Mouse (Mus musculus) forebrain, embryonic 11.5 days (tissue): ENCODE data around the gene Amn1. TPM values are rescaled to one million over a fixed set of nuclear protein-coding genes. Genes with fewer than 3 reads are reported as not detected.

Experiments
- ATAC-seq: fragments of 200-750 bp; cut with Nextera tagmentation; replicated peaks from 2 replicates; pipeline ENCODE4 v1.8.0; 2017; ENCODE audit warnings: moderate TSS enrichment; ENCODE audit not compliant: low FRiP score
- DNase-seq: peaks from one replicate; pipeline ENCODE4 v3.0.0-alpha.2; 2017; ENCODE audit warnings: low spot score
- H3K27ac ChIP-seq: fragments of 300-500 bp; sonication (generic); 2 replicates; pipeline ENCODE4 v1.5.1; 2014; ENCODE audit warnings: low read depth, low read length
- H3K27me3 ChIP-seq: fragments of 300-500 bp; sonication (generic); 2 replicates; pipeline ENCODE4 v1.6.1; 2014; ENCODE audit warnings: mild to moderate bottlenecking, low read length, mixed read lengths; ENCODE audit not compliant: control insufficient read depth, insufficient read depth
- H3K36me3 ChIP-seq: fragments of 300-500 bp; sonication (generic); 2 replicates; pipeline ENCODE4 v1.6.1; 2014; ENCODE audit warnings: mild to moderate bottlenecking, low read length, moderate library complexity, mixed read lengths; ENCODE audit not compliant: control insufficient read depth, insufficient read depth
- H3K4me1 ChIP-seq: fragments of 300-500 bp; sonication (generic); replicated peaks from 2 replicates; pipeline ENCODE4 v1.6.1; 2014; ENCODE audit warnings: low read length, mixed read lengths; ENCODE audit not compliant: control insufficient read depth, insufficient read depth
- H3K4me2 ChIP-seq: fragments of 300-500 bp; sonication (generic); 2 replicates; pipeline ENCODE4 v1.6.1; 2014; ENCODE audit warnings: low read depth, mild to moderate bottlenecking, low read length, moderate library complexity, mixed read lengths; ENCODE audit not compliant: severe bottlenecking
- H3K4me3 ChIP-seq: fragments of 300-500 bp; sonication (generic); 2 replicates; pipeline ENCODE4 v1.5.1; 2014; ENCODE audit warnings: low read depth, low read length
- H3K9ac ChIP-seq: fragments of 300-500 bp; sonication (generic); 2 replicates; pipeline ENCODE4 v1.6.1; 2014; ENCODE audit warnings: low read length
- H3K9me3 ChIP-seq: fragments of 300-500 bp; sonication (generic); 2 replicates; pipeline ENCODE4 v1.6.1; 2016; ENCODE audit warnings: low read length, mixed read lengths; ENCODE audit not compliant: control insufficient read depth
- WGBS: fragments of 180-500 bp; shearing (Covaris S2); extraction: QIAGEN DNeasy Blood & Tissue Kit; methylation state at CpG from one replicate; pipeline ENCODE4 v1.1.7; 2014; 5-methylcytosine and 5-hydroxymethylcytosine counted together
- polyA plus RNA-seq: library from polyadenylated mRNA; unstranded; fragments of >200 nt; fragmentation: Nextera tagmentation; extraction: Ambion mirVana; gene quantifications from 2 replicates; pipeline ENCODE4 v1.2.1, GENCODE M21; 2014

The Amn1 gene
- polyA plus RNA-seq, 1 experiment from 2014 or later: 62.9 TPM

DNA sequence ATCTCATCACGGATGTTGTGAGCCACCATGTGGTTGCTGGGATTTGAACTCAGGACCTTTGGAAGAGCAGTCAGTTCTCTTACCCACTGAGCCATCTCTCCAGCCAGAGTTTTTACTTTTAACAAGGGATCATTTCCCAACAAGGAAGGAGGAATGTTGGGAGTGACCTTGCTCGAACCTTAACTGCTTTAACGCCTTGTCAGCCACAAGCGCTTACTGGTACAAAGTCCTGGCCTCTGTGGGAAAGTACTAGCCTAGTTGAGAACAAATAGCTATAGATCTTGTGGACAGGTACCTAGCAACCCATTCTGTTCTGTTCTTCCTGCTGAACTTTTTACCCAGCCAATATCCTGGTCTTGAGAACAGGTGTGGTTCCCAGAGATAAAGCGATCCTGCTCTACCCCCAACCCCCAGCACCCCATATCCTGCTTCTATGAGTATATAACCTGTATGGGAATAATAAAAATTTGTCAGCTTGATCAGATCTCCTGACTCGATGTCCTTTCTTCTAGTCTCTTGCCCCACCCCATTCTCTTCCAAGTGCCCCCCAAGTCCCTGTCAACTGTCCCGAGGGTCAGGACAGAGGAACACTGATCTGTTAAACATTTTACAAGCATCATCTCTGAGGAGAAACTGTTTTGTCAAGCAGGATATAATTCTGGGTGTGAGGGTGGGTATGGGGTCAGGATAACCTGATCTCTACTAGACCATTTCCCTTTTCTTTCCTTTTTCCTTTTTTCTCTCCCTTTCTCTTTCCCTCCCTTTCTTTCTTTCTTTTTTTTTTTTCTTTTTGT lies 39.9 kb downstream of the Amn1 start:
- H3K9me3 ChIP-seq: no peaks in the 10 kb centered on the region
- no peaks in the 10 kb centered on the region for H3K4me1 ChIP-seq
- DNase-seq (no peak), ATAC-seq (no peak)
- H3K27ac ChIP-seq: no peak overlapping the region
- H3K9ac ChIP-seq: no peak overlapping the region
- WGBS: 90% methylated on average over 7 of the region's 7 CpGs
- H3K36me3 ChIP-seq: no peaks in the 10 kb centered on the region
- H3K4me3 ChIP-seq: no peak overlapping the region
- H3K27me3 ChIP-seq: no peaks in the 10 kb centered on the region
- H3K4me2 ChIP-seq: no peak overlapping the region

DNA sequence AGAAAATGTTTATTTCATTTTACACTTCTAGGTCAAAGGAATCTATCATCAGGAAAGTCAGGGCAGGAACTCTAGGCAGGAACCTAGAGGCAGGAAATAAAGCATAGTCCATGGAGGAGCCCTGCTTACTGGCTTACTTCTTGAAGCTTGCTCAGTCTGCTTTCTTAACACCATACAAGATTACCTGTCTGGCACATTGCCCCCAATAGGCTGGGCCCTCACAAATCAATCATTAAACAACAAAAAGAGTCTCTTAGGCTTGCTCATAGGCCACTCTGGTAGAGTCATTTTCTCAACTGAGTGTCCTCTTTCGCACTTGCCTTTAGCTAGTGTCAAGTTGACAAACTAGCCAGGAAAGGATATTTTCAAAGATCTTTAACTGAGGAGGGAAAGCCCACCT lies 43.4 kb downstream of the Amn1 start:
- no peaks in the 10 kb centered on the region for H3K9me3 ChIP-seq
- H3K36me3 ChIP-seq: no peaks in the 10 kb centered on the region
- no peak overlapping the region for H3K9ac ChIP-seq
- H3K4me1 ChIP-seq: no peaks in the 10 kb centered on the region; the same call in 1 of the 2 replicates
- WGBS: 95% methylated on average over 1 of the region's 1 CpGs
- H3K4me2 ChIP-seq: no peak overlapping the region
- ATAC-seq (no peak), DNase-seq (no peak)
- H3K27me3 ChIP-seq: no peaks in the 10 kb centered on the region
- no peak overlapping the region for H3K27ac ChIP-seq
- no peak overlapping the region for H3K4me3 ChIP-seq

DNA sequence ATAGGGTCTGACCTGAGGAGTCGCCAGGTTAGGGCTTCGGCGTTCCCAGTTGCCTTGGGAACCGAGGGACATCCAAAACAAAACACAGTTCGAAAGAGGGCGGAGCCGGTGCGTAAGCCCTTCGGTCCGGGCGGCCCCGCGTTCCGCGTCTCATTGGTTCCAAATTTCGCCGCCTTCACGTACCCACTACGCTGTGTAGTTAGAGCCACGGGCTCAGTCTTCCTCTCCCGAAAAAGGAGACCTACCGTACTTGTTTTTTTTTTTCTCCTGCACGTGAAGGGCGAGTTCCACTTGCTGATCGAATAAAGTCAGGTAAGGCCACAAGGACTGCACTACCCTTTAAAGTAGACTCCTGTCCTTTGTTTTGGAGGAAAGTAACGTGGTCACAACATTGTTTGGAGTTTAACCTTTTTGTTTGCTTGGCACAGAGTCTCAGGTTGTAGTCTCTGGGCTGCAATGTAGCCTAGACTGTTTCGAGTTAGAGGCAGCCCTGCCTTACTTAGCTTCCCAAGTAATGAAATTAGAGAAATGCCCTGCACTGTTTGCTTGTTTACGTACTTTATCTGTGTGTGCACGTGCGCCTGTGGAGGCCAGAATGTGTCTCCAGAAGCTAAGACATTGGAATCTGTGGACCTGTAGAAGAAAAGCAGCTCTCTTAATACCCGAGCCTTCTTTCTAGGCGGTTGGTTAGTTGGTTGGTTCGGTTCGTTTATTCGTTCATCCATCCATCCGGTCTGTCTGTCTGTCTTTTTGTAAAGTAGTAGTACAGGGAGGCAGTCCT lies 46.9 kb downstream of the Amn1 start:
- 6% methylated on average over 36 of the region's 36 CpGs for WGBS
- no peaks in the 10 kb centered on the region for H3K9me3 ChIP-seq
- no peak overlapping the region for H3K27ac ChIP-seq
- DNase-seq: peak; percentile 90
- peak overlapping the region; percentile 75 for H3K9ac ChIP-seq
- peak; percentile 94 for ATAC-seq
- H3K4me3 ChIP-seq: peak overlapping the region; percentile 47
- no peaks in the 10 kb centered on the region for H3K27me3 ChIP-seq
- peak overlapping the region; percentile 71 for H3K4me2 ChIP-seq
- H3K36me3 ChIP-seq: no peaks in the 10 kb centered on the region
- H3K4me1 ChIP-seq: no peaks in the 10 kb centered on the region; the same call in 1 of the 2 replicates

DNA sequence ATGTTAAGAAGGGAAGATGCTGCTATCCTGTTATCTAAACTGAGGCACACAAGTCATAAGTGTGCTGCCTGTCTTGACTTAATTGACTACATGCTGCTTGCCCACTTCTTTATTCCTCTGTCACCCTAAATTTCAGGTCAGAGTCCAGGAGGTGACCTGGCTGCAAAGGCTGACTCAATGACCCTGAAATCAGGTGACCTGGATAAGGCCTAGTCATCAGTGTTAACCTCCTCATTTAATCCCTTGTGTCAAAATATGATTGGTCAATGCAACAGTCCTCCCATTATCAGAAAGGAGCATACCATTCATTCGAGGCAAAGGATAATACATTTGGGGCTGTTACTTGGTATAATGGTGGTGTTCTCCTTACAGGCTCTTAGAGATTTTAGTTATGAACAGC lies 49.0 kb downstream of the Amn1 start, which contains the start of gene Etfbkmt:
Gene Etfbkmt (plus strand): TSS at position 379 of the 400 bp plus-strand sequence.
- Histone ChIP-seq H3K27me3 (no peaks in the 10 kb centered on the region), H3K27ac (no peak within 1 kb of the TSS), H3K9ac (no peak within 1 kb of the TSS), H3K4me3 (no peak within 1 kb of the TSS), H3K9me3 (no peaks in the 10 kb centered on the region), H3K4me1 (no peaks in the 10 kb centered on the region; the same call in 1 of the 2 replicates), H3K4me2 (no peak within 1 kb of the TSS), H3K36me3 (no peaks in the 10 kb centered on the region)
- DNase-seq (no peak), ATAC-seq (no peak)
- WGBS: 79% methylated on average over 1 of the region's 1 CpGs

DNA sequence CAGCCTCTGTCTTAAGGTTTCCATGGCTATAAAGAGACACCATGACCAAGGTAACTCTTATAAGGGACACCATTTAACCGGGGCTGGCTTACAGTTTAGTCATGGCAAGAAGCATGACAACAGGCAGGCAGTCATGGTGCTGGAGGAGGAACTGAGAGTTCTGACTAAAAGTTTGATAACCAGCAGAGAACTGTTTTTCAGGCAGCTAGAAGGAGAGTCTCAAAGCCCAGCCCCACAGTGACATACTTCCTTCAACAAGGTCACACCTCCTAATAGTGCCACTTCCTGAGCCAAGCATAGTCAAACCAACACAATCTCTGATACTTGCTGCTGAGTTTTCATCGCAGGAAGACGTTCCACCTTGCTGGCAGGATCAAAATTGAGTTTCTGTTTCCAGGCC lies 49.5 kb downstream of the Amn1 start:
- no peaks in the 10 kb centered on the region for H3K27me3 ChIP-seq
- H3K4me1 ChIP-seq: peaks cover 2% of the 10 kb centered on the region; the same call in 1 of the 2 replicates
- H3K36me3 ChIP-seq: no peaks in the 10 kb centered on the region
- H3K9ac ChIP-seq: no peak overlapping the region
- H3K4me3 ChIP-seq: no peak overlapping the region
- no peaks in the 10 kb centered on the region for H3K9me3 ChIP-seq
- no peak for ATAC-seq
- no peak overlapping the region for H3K27ac ChIP-seq
- DNase-seq: no peak
- WGBS: 89% methylated on average over 3 of the region's 3 CpGs
- no peak overlapping the region for H3K4me2 ChIP-seq

DNA sequence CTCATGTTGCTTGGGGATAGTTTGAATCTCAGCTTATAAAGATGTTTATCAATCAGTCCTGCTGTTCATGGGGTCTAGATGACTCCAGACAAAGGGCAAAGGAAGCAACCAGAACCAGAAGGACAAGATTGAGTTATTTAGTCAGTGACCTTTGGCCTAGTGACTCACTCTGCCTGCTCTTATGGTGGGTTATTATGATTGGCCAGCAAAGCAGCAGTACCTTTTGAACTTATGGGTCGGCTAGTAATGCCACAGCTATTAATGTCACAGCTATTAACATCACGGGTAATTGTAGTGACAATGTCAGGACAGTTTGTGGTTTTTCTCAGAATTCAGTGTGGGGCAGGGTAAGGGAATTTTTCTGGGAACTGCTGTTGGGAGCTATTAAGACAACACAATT lies 50.6 kb downstream of the Amn1 start:
- WGBS: 84% methylated on average over 2 of the region's 2 CpGs
- no peaks in the 10 kb centered on the region for H3K36me3 ChIP-seq
- ATAC-seq (no peak), DNase-seq (no peak)
- H3K9ac ChIP-seq: no peak overlapping the region
- no peak overlapping the region for H3K27ac ChIP-seq
- H3K4me1 ChIP-seq: peaks cover 2% of the 10 kb centered on the region; the same call in 1 of the 2 replicates
- no peak overlapping the region for H3K4me3 ChIP-seq
- H3K4me2 ChIP-seq: no peak overlapping the region
- H3K27me3 ChIP-seq: no peaks in the 10 kb centered on the region
- H3K9me3 ChIP-seq: no peaks in the 10 kb centered on the region

DNA sequence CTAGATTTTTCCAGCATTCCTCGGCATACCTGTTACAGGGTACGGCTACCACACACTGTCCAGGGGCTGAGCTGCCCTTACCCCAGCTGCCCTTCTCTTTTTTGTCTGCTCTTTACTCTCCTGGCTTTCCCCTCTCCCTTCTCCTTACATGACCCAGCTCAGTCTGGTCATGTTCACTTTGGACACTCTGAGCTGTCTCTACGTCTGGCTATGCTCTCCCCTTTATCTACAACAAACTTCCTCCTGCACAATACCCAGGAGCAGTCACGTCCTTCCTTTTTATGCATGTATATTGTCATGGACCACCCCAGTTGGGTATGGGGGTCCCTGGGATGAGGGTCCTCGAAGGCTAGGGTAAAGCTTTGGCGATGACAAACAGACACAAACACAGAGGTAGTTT lies 52.9 kb downstream of the Amn1 start:
- Histone ChIP-seq H3K9me3 (no peaks in the 10 kb centered on the region), H3K9ac (no peak overlapping the region), H3K4me3 (no peak overlapping the region), H3K4me2 (no peak overlapping the region), H3K27me3 (no peaks in the 10 kb centered on the region), H3K4me1 (peaks cover 2% of the 10 kb centered on the region; the same call in 1 of the 2 replicates), H3K36me3 (no peaks in the 10 kb centered on the region), H3K27ac (no peak overlapping the region)
- 83% methylated on average over 6 of the region's 6 CpGs for WGBS
- DNase-seq (no peak), ATAC-seq (no peak)

DNA sequence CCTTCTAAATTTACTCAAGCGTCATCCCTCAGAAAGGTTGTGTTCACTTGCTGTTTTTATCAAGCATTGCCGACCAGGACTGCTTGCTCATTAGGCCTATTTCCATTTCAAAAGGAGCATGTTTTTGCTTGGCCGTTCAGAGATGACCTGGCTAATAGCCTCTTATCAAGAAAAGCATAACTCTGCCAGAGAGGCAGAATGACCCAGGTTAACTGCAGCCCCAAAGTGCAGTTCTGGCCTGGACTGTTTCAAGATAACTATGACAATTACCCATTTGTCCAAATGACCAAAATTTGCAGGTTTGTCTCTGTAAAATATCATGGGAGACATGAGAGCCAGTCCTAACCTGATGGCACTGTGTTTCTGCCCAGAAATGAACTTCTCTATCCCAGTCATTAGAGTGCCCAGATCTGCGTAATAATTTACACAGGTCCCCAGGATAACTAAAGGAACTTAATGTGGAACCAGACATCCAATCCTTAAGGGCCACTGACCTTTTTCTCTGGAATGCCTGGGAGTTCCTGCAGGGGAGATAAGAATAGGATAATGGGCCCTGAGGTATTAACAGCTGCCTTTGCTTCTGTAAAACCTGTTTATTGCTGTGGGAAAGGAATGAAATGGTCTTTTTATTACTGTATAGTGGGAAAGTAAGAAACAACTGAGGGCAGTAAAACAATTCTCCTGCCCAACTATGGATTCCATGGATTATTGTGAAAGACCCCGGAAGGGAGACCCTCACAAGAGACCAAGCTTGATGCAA lies 53.9 kb downstream of the Amn1 start:
- Histone ChIP-seq H3K4me3 (no peak overlapping the region), H3K9ac (no peak overlapping the region), H3K9me3 (no peaks in the 10 kb centered on the region), H3K4me2 (no peak overlapping the region), H3K36me3 (no peaks in the 10 kb centered on the region), H3K27ac (no peak overlapping the region), H3K4me1 (peaks cover 2% of the 10 kb centered on the region; the same call in 1 of the 2 replicates), H3K27me3 (no peaks in the 10 kb centered on the region)
- DNase-seq: no peak
- 8% methylated on average over 5 of the region's 5 CpGs for WGBS
- ATAC-seq: no peak
